Mouse (Mus musculus): ENCODE data around the gene Med18. TPM values are rescaled to one million over a fixed set of nuclear protein-coding genes. Genes with fewer than 3 reads are reported as not detected.
A peak's percentile ranks its signal among the peaks of the same experiment; 100 is the strongest.

The Med18 gene
- polyA plus RNA-seq, 1 experiment from 2014 or later = 31.8 TPM

GRCm38 (mm10) chr4:132446105-132446504, 17.6 kb downstream of the Med18 start:
- Histone ChIP-seq H3K4me1 (replicated peaks; ENCODE audit: control insufficient read depth, insufficient read depth, low read length) (no peaks in the 10 kb centered on the region), H3K4me3 (ENCODE audit: low read depth, low read length) (no peak overlapping the region), H3K9ac (ENCODE audit: low read length) (no peak overlapping the region), H3K4me2 (ENCODE audit: low read depth, low read length, severe bottlenecking) (no peak overlapping the region), H3K27me3 (ENCODE audit: control insufficient read depth, insufficient read depth, low read length) (no peaks in the 10 kb centered on the region), H3K27ac (ENCODE audit: low read depth, low read length) (no peak overlapping the region), H3K9me3 (ENCODE audit: control insufficient read depth, low read length) (no peaks in the 10 kb centered on the region), H3K36me3 (ENCODE audit: control insufficient read depth, insufficient read depth, low read length) (no peaks in the 10 kb centered on the region)
- no peak for DNase-seq (ENCODE audit: low spot score)
- ATAC-seq (replicated peaks; ENCODE audit: low FRiP score) = no peak
- 85% methylated on average over 12 of the region's 12 CpGs for WGBS

DNA sequence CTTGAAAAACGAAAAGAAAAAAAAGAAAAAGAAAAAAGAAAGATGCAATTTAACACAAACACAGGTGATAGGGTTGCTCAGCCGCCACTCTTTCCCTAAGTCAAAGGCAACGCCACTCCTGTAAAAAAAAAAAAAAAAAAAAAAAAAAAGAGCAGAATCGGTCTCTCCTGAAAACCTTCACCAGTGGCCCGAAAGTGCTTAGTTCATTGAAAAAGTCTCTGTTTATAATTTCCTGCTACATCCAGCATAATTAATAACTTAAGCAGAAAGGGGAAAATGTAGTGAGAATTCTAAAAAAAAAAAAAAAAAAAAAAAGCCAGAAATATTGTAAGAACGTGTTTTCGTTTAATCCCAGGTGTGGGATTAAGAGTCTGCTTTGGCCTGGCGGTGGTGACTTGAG, 19.2 kb downstream of the Med18 start:
- no peak overlapping the region for H3K27ac ChIP-seq (ENCODE audit: low read depth, low read length)
- no peak for ATAC-seq (replicated peaks; ENCODE audit: low FRiP score)
- no peak overlapping the region for H3K4me3 ChIP-seq (ENCODE audit: low read depth, low read length)
- H3K27me3 ChIP-seq (ENCODE audit: control insufficient read depth, insufficient read depth, low read length) = no peaks in the 10 kb centered on the region
- H3K36me3 ChIP-seq (ENCODE audit: control insufficient read depth, insufficient read depth, low read length) = no peaks in the 10 kb centered on the region
- H3K4me2 ChIP-seq (ENCODE audit: low read depth, low read length, severe bottlenecking) = no peak overlapping the region
- WGBS = 84% methylated on average over 8 of the region's 8 CpGs
- H3K9me3 ChIP-seq (ENCODE audit: control insufficient read depth, low read length) = no peaks in the 10 kb centered on the region
- no peak for DNase-seq (ENCODE audit: low spot score)
- no peak overlapping the region for H3K9ac ChIP-seq (ENCODE audit: low read length)
- no peaks in the 10 kb centered on the region for H3K4me1 ChIP-seq (replicated peaks; ENCODE audit: control insufficient read depth, insufficient read depth, low read length)

DNA sequence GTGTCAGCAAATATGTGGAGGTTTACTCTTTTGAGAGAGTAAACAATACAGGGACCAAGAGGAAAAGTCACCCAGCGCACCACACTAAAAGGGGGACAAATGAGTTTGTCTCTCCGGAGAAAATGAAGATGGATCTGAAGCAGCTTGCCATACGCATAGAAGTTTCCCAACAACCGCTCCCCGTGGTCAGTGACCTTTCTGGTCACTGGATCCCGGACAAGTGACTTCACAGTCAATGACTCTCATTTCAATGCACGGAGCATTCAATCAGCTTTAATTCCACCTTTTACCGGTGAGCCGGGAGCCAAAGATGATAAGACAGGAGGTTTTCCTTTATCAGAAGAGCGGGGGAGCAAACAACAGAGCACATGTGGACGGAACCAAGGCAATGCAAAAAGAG, 25.9 kb downstream of the Med18 start:
- DNase-seq (ENCODE audit: low spot score) = no peak
- Histone ChIP-seq H3K9ac (ENCODE audit: low read length) (no peak overlapping the region), H3K4me3 (ENCODE audit: low read depth, low read length) (no peak overlapping the region), H3K4me1 (replicated peaks; ENCODE audit: control insufficient read depth, insufficient read depth, low read length) (no peaks in the 10 kb centered on the region), H3K9me3 (ENCODE audit: control insufficient read depth, low read length) (no peaks in the 10 kb centered on the region), H3K4me2 (ENCODE audit: low read depth, low read length, severe bottlenecking) (no peak overlapping the region), H3K27ac (ENCODE audit: low read depth, low read length) (no peak overlapping the region), H3K27me3 (ENCODE audit: control insufficient read depth, insufficient read depth, low read length) (no peaks in the 10 kb centered on the region), H3K36me3 (ENCODE audit: control insufficient read depth, insufficient read depth, low read length) (no peaks in the 10 kb centered on the region)
- 33% methylated on average over 11 of the region's 11 CpGs for WGBS
- ATAC-seq (replicated peaks; ENCODE audit: low FRiP score) = no peak

DNA sequence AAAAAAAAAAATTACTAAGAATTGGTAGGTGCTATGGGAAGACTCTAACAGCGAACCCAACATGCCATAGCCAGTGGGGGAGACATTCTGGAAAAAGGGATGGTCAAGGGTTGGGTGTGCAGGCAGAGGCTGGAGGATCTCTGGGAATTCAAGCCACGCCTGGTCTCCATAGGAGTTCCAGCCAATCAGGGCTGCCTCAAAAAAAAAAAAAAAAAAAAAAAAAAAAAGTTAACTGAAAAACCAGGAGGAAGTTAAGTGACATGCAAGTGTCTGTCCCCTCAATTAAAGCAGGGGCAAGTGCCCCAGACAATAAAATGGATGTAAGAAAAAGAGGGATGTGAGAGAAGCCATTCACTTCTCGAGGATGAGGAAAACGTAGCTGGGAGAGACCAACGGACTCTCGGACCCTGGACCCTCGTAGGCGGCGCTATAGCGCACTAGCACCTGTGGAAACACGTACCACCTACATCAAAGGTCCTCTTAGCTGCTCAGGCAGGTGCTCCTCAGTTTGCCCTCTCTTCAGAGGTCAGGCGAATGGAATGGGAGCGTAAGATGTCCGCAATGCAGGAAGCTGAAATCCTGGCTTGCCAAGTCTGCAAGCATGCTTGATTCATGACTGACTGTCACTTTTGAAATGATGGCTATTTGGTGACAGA, 30.9 kb downstream of the Med18 start:
- ATAC-seq (replicated peaks; ENCODE audit: low FRiP score) (no peak), DNase-seq (ENCODE audit: low spot score) (no peak)
- H3K36me3 ChIP-seq (ENCODE audit: control insufficient read depth, insufficient read depth, low read length) = no peaks in the 10 kb centered on the region
- H3K27me3 ChIP-seq (ENCODE audit: control insufficient read depth, insufficient read depth, low read length) = no peaks in the 10 kb centered on the region
- H3K9me3 ChIP-seq (ENCODE audit: control insufficient read depth, low read length) = no peaks in the 10 kb centered on the region
- H3K4me1 ChIP-seq (replicated peaks; ENCODE audit: control insufficient read depth, insufficient read depth, low read length) = no peaks in the 10 kb centered on the region
- no peak overlapping the region for H3K4me3 ChIP-seq (ENCODE audit: low read depth, low read length)
- peak overlapping the region; percentile 22; the same call in 1 of the 2 replicates for H3K4me2 ChIP-seq (ENCODE audit: low read depth, low read length, severe bottlenecking)
- H3K27ac ChIP-seq (ENCODE audit: low read depth, low read length) = no peak overlapping the region
- no peak overlapping the region for H3K9ac ChIP-seq (ENCODE audit: low read length)
- WGBS = 12% methylated on average over 14 of the region's 14 CpGs

DNA sequence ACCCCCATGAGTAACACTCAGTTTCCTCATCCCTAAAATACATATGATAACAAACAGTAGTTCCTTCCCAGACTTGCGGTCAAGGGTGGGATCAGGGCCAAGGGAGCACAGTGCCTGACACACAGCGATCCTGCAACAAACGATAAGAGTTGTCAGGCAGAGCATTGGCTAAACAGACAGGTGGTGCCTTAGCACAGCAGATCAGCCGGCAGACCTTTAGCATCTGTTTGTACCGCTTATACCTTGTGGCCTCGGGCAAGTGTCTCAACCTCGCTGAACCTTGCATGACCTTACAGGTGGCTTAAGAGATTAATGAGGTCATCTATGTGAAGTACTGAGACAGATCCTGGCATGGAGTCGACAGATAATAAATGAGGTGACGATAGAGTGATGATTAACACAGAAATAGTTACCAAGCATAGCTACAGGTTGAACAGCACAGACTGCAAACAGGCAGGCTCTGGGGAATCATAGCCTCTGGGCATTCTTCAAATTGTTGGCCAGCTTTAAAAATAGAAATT, 35.6 kb downstream of the Med18 start:
- WGBS = 69% methylated on average over 9 of the region's 9 CpGs
- no peak for ATAC-seq (replicated peaks; ENCODE audit: low FRiP score)
- Histone ChIP-seq H3K27me3 (ENCODE audit: control insufficient read depth, insufficient read depth, low read length) (no peaks in the 10 kb centered on the region), H3K4me1 (replicated peaks; ENCODE audit: control insufficient read depth, insufficient read depth, low read length) (no peaks in the 10 kb centered on the region), H3K4me2 (ENCODE audit: low read depth, low read length, severe bottlenecking) (no peak overlapping the region), H3K27ac (ENCODE audit: low read depth, low read length) (no peak overlapping the region), H3K9ac (ENCODE audit: low read length) (no peak overlapping the region), H3K9me3 (ENCODE audit: control insufficient read depth, low read length) (no peaks in the 10 kb centered on the region), H3K4me3 (ENCODE audit: low read depth, low read length) (no peak overlapping the region), H3K36me3 (ENCODE audit: control insufficient read depth, insufficient read depth, low read length) (no peaks in the 10 kb centered on the region)
- no peak for DNase-seq (ENCODE audit: low spot score)

GRCm38 (mm10) chr4:132427493-132427892, 36.2 kb downstream of the Med18 start:
- no peak for DNase-seq (ENCODE audit: low spot score)
- H3K4me3 ChIP-seq (ENCODE audit: low read depth, low read length) = no peak overlapping the region
- no peaks in the 10 kb centered on the region for H3K9me3 ChIP-seq (ENCODE audit: control insufficient read depth, low read length)
- no peaks in the 10 kb centered on the region for H3K36me3 ChIP-seq (ENCODE audit: control insufficient read depth, insufficient read depth, low read length)
- H3K4me1 ChIP-seq (replicated peaks; ENCODE audit: control insufficient read depth, insufficient read depth, low read length) = no peaks in the 10 kb centered on the region
- 80% methylated on average over 4 of the region's 4 CpGs for WGBS
- no peak overlapping the region for H3K4me2 ChIP-seq (ENCODE audit: low read depth, low read length, severe bottlenecking)
- no peak overlapping the region for H3K27ac ChIP-seq (ENCODE audit: low read depth, low read length)
- no peak overlapping the region for H3K9ac ChIP-seq (ENCODE audit: low read length)
- no peak for ATAC-seq (replicated peaks; ENCODE audit: low FRiP score)
- H3K27me3 ChIP-seq (ENCODE audit: control insufficient read depth, insufficient read depth, low read length) = no peaks in the 10 kb centered on the region

DNA sequence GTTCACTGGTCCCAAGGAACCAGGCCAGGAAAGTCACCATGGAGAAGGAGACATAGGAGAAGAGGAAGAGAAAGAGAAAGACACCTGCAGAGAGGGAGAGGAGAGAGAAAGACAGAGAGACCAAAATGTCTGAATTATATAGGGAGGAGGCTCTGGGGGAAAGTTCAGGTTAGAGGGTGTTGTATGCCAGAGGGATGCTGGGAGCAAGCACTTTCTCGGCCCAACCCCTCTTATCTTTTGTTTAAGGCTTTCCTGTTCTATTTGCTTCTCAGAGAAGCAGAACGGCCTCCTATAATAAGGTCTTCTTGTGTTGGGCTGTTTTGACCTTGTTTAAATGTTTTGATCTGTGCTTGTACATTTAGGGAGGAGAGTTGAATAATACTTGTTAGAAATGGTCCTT, 37.7 kb downstream of the Med18 start:
- ATAC-seq (replicated peaks; ENCODE audit: low FRiP score) = no peak
- Histone ChIP-seq H3K27me3 (ENCODE audit: control insufficient read depth, insufficient read depth, low read length) (no peaks in the 10 kb centered on the region), H3K36me3 (ENCODE audit: control insufficient read depth, insufficient read depth, low read length) (no peaks in the 10 kb centered on the region), H3K27ac (ENCODE audit: low read depth, low read length) (no peak overlapping the region), H3K9ac (ENCODE audit: low read length) (no peak overlapping the region), H3K4me1 (replicated peaks; ENCODE audit: control insufficient read depth, insufficient read depth, low read length) (no peaks in the 10 kb centered on the region), H3K9me3 (ENCODE audit: control insufficient read depth, low read length) (no peaks in the 10 kb centered on the region), H3K4me2 (ENCODE audit: low read depth, low read length, severe bottlenecking) (no peak overlapping the region), H3K4me3 (ENCODE audit: low read depth, low read length) (no peak overlapping the region)
- WGBS = 73% methylated on average over 2 of the region's 2 CpGs
- DNase-seq (ENCODE audit: low spot score) = no peak

- Histone ChIP-seq H3K27me3 (ENCODE audit: control insufficient read depth, insufficient read depth, low read length) (no peaks in the 10 kb centered on the region), H3K4me3 (ENCODE audit: low read depth, low read length) (no peak overlapping the region), H3K9me3 (ENCODE audit: control insufficient read depth, low read length) (no peaks in the 10 kb centered on the region), H3K4me1 (replicated peaks; ENCODE audit: control insufficient read depth, insufficient read depth, low read length) (peaks cover 5% of the 10 kb centered on the region; the same call in 1 of the 2 replicates), H3K27ac (ENCODE audit: low read depth, low read length) (no peak overlapping the region), H3K4me2 (ENCODE audit: low read depth, low read length, severe bottlenecking) (no peak overlapping the region), H3K9ac (ENCODE audit: low read length) (no peak overlapping the region), H3K36me3 (ENCODE audit: control insufficient read depth, insufficient read depth, low read length) (no peaks in the 10 kb centered on the region)
- no peak for DNase-seq (ENCODE audit: low spot score)
- WGBS = 97% methylated on average over 5 of the region's 5 CpGs
- no peak for ATAC-seq (replicated peaks; ENCODE audit: low FRiP score)
Observed at GRCm38 (mm10) chr4:132424765-132425164, 39.0 kb downstream of the Med18 start.

All from forebrain, embryonic 11.5 days (tissue).